Mouse (Mus musculus) heart, postnatal 14 days (tissue): ENCODE data around the gene Themis. TPM values are rescaled to one million over a fixed set of nuclear protein-coding genes. Genes with fewer than 3 reads are reported as not detected.

Experiments used
- DNase-seq, 2 experiments: peaks; one replicate each; pipeline ENCODE4 v3.0.0; 2021 to 2022
- intact Hi-C: fragments of 180-260 bp; cut with DNase I; formaldehyde crosslinking; loops from one replicate; pipeline ENCODE4 v1.15.1; 2025
- long read RNA-seq, 2 experiments: library from polyadenylated mRNA; stranded (forward); transcript quantifications; one replicate each; pipeline ENCODE4 v2.0.0; 2021
- total RNA-seq, 2 experiments: library from RNA; stranded (reverse); gene quantifications; 2 replicates each; pipeline ENCODE4 v1.2.3; 2021

Themis gene
- total RNA-seq = 1 to 10 TPM in 1 of 2 experiments, under 1 TPM in 1; 0.36 to 7.6 TPM
- long read RNA-seq, experiment 1, full-length matches to known transcripts = 2 of 3 reads
- long read RNA-seq, experiment 1, partial matches to known transcripts = 0 of 3 reads
- long read RNA-seq, experiment 1, other reads (novel, unspliced or antisense) = 1 of 3 reads
- long read RNA-seq, experiment 2 = 0 reads

GRCm38 (mm10) chr10:28668261-28668660 is at the start of gene Themis:
TSS of gene Themis (plus strand) at chr10:28668360.
- intact Hi-C loops = no loop called here
- DNase-seq = peak in 1 of 2 experiments; percentile 0

GRCm38 (mm10) chr10:28619415-28619814 is 48.7 kb upstream of the Themis start:
- no peak for DNase-seq
- intact Hi-C loops = no loop called here

GRCm38 (mm10) chr10:28636096-28636495 is 32.1 kb upstream of the Themis start:
- intact Hi-C loops = no loop called here
- no peak for DNase-seq

GRCm38 (mm10) chr10:28641887-28642286 is 26.3 kb upstream of the Themis start:
- DNase-seq = no peak
- intact Hi-C loops = no loop called here

- intact Hi-C loops = no loop called here
- no peak for DNase-seq
Observed at GRCm38 (mm10) chr10:28647855-28648254, 20.3 kb upstream of the Themis start.

- intact Hi-C loops = no loop called here
Observed at GRCm38 (mm10) chr10:28649109-28649899, 18.9 kb upstream of the Themis start.

GRCm38 (mm10) chr10:28649900-28650160 is 18.3 kb upstream of the Themis start:
- intact Hi-C loops = no loop called here
- no peak for DNase-seq

More at GRCm38 (mm10) chr10:28649109-28649899, 18.9 kb upstream of the Themis start:
- no peak for DNase-seq

- no peak for DNase-seq
- intact Hi-C loops = no loop called here
Observed at GRCm38 (mm10) chr10:28651910-28652309, 16.2 kb upstream of the Themis start.

- intact Hi-C loops = no loop called here
- DNase-seq = no peak
Observed at GRCm38 (mm10) chr10:28654733-28655132, 13.4 kb upstream of the Themis start.

GRCm38 (mm10) chr10:28665141-28665540 is 3.0 kb upstream of the Themis start:
- intact Hi-C loops = no loop called here
- no peak for DNase-seq

GRCm38 (mm10) chr10:28673931-28674330 is 5.8 kb downstream of the Themis start:
- DNase-seq = no peak
- intact Hi-C loops = no loop called here

- DNase-seq = no peak
Observed at GRCm38 (mm10) chr10:28675337-28675736, 7.2 kb downstream of the Themis start.

GRCm38 (mm10) chr10:28694981-28695380 is 26.8 kb downstream of the Themis start:
- intact Hi-C loops = no loop called here
- no peak for DNase-seq

More at GRCm38 (mm10) chr10:28675337-28675736, 7.2 kb downstream of the Themis start:
- intact Hi-C loops = no loop called here

GRCm38 (mm10) chr10:28696032-28696431 is 27.9 kb downstream of the Themis start:
- intact Hi-C loops = no loop called here
- DNase-seq = no peak

- DNase-seq = no peak
Observed at GRCm38 (mm10) chr10:28698175-28698574, 30.0 kb downstream of the Themis start.

GRCm38 (mm10) chr10:28721828-28722227 is 53.7 kb downstream of the Themis start:
- no peak for DNase-seq
- intact Hi-C loops = loop anchor here (5.0 kb wide), 1 partner anchor 235 kb away; no protein-coding TSS in a partner anchor

More at GRCm38 (mm10) chr10:28698175-28698574, 30.0 kb downstream of the Themis start:
- intact Hi-C loops = no loop called here

GRCm38 (mm10) chr10:28723266-28723665 is 55.1 kb downstream of the Themis start:
- intact Hi-C loops = loop anchor here (5.0 kb wide), 1 partner anchor 236 kb away; no protein-coding TSS in a partner anchor
- DNase-seq = no peak

- intact Hi-C loops = no loop called here
- peak in 1 of 2 experiments; percentile 23 for DNase-seq
Observed at GRCm38 (mm10) chr10:28730122-28730521, 62.0 kb downstream of the Themis start.

GRCm38 (mm10) chr10:28737953-28738352 is 69.8 kb downstream of the Themis start:
- intact Hi-C loops = no loop called here
- no peak for DNase-seq

GRCm38 (mm10) chr10:28746426-28746825 is 78.3 kb downstream of the Themis start:
- intact Hi-C loops = no loop called here

GRCm38 (mm10) chr10:28753321-28753720 is 85.2 kb downstream of the Themis start:
- intact Hi-C loops = no loop called here

More at GRCm38 (mm10) chr10:28746426-28746825, 78.3 kb downstream of the Themis start:
- DNase-seq = no peak

GRCm38 (mm10) chr10:28754927-28755326 is 86.8 kb downstream of the Themis start:
- intact Hi-C loops = no loop called here
- no peak for DNase-seq

More at GRCm38 (mm10) chr10:28753321-28753720, 85.2 kb downstream of the Themis start:
- DNase-seq = no peak
